Mouse (Mus musculus) induced T-regulatory cell, adult 2 months (primary cell): ENCODE results near the gene Dlgap4.

ENCODE experiments used
- DNase-seq: peaks from one replicate; pipeline ENCODE4 v3.0.0-alpha.2; 2012; ENCODE audit warnings: low read depth

Gene Dlgap4

DNA sequence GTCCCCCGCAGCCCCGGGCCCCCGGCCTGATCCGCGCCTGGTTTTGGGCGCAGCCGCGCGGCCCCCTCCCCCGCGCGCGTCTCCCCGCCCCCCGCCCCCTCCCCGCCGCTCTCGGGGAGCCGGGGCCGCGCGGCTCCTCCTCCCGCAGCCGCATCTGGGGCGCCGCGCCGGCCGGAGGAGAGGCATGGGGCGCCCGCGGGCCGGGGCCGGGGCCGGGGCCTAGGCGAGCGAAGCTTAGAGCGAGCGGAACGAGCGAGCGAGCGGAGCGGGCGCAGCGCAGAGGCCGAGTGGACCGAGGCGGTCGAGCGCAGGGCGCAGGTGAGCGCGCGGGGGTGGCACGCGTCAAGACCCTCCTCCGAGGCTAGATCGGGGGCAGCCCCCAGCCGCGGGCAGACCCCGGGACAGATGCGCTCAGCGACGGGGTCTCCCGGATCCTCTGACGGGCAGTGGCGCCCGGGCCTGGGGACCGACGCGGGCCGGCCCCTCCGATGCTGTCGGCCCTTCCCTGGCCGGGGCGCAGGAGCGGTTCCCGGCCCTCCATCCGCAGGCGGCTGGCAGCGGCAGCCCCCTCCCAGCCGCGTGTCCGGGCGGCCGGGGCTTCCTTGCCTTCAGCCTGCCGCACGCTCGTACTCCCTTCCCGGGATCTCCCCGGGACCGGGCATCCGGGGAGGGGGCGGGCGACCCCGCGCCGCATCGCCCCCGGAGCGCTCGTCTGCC lies at the start of gene Dlgap4:
Gene Dlgap4, plus strand, starts transcription at position 165 of the 717 bp plus-strand sequence.
- peak; percentile 3 for DNase-seq

DNA sequence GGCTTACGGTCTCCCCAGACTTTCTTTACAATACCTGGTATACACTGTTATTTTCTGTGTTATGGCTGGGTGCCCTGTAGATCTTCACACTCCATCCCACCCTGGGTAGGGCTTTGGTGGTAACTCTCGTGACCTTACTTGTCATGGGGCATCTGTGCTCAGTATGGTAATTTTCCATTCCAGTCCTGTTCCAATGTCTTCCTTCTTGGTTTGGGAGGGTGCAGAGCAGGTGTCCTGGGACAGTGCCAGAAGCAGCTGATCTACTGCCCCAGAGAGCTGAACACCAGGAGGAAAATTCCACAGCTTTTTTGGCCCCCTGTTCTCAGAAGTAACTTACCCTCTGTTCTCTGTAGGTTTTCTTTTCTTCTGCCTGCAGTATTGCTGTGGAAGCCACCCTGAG lies 47.0 kb upstream of the Dlgap4 start:
- DNase-seq: no peak

DNA sequence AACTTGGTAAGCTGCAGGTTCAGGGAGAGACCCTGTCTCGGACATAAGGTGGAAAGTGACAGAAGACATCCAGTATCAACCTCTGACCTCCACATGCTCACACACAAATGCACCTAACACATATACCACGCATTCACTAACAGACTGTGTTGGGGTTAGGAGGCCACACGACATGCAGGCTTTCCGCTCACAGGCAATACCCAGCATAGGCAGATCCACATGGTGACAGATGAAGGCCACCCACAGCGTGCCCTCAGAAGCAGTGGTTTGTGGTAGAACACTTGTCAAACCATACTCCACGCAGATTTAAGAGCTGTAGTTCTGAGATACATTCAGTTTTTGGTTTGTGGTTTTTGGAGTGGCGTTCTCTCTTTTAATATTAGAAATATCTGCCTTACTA lies 44.9 kb upstream of the Dlgap4 start:
- DNase-seq: no peak

DNA sequence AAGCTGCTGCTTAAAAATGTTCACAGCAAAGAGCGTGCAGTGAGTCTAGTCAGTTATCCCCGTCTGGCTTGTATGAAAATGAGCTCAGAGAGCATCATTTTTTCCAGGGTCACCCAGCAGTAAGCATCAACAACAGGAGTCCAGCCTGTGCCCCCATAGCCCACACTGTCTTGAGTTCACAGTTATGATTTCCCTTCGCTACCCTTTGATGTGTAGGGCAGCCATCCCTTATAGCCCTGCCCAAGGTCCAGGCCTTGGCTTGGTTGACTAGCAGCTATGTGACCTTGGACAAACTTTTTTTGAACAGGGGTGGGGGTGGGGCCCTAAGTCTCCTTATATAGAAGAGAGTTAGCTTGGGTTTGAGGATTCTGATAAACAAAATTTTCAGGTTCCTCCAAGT lies 44.2 kb upstream of the Dlgap4 start:
- DNase-seq: no peak

DNA sequence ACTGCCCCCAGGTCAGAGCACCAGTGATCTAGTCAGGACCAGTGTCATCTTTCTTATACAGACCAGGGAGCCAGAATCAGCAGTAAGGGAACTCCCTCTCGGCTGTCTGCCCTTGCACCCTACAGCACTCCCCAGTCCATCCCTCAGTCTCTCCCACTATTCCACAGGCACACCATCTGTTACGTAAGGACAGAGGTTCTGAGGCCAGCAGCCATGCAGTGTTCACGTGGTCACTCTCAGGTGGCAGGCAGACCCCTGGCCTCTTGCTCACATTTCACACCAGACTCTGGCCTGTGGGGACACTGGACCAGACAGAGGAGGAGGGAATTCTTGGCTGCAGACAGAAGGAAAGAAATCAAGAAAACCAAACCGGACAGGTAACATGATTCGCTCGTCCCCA lies 42.0 kb upstream of the Dlgap4 start:
- DNase-seq: no peak

DNA sequence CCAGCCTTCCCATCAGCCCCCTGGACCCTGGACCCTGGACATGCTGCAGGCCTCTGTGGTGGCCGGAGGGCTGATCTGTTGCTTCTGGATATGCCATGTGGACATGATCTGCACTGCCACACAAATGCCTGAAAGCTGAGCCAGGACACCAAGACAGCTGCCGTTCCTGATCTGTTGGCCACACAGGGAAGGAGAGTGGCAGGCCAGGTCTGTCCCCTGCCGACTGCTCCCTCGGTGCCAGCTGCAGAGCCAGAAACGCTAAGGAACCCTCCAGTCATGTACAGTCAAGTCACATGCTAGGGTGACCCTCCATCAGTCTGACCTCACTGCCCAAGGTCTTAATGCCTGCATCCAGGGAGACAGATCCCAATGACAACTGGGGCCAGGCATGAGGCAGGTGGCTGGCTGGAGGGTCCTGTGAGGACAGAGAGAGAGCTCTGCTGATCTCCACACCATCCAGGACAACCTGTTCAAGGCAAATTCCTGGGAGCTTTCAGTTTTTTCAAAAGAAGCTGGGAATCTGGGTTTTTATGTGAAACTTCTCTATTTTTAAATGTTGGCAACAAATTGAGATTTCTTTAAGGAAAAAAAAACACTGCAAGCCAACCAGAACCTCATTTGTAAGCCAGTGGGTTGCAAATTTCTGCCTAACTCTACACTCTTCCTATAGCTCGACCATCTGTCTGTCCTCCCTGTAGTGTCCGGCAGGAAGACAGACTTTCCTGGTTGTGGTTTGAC lies 36.5 kb upstream of the Dlgap4 start:
- DNase-seq: no peak

DNA sequence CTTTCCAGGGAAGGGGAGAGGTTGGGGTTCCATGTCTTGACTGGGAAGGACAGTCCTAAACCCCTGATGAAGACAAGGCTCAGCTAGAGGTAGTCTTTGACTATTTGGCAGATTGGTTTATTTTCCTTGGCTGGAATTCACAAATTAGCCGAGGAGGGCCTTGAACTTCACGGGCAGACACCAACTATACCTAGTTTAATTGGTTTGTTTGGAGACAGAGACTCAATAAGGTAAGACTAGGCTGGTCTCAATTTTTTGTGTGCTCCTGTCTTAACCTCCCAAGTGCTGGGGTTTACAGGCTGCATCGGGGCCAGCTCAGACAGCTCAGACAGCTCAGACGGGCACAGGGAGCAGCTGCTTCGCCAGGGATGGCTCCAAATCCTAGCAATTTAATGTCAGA lies 33.0 kb upstream of the Dlgap4 start:
- no peak for DNase-seq

DNA sequence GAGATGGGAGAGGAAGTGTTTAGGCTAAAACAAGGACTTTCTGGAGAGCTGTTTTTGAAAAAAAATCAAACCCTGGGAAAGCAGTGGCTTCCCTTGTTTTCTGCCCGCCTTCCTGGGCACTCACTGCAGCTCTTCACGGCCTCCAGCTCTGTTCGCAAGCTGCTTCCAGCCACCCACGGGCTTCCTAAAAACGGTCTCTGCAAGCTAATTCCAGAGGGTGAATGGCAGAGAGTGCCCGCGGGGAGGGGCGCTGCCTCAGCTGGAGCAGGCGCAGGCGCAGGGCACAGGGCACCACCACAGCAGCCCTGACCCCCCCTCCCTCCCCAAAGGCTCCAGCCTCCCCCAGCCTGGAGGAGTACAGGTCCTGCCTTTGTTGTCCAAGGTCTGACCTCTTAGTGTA lies 32.3 kb upstream of the Dlgap4 start:
- DNase-seq: no peak

DNA sequence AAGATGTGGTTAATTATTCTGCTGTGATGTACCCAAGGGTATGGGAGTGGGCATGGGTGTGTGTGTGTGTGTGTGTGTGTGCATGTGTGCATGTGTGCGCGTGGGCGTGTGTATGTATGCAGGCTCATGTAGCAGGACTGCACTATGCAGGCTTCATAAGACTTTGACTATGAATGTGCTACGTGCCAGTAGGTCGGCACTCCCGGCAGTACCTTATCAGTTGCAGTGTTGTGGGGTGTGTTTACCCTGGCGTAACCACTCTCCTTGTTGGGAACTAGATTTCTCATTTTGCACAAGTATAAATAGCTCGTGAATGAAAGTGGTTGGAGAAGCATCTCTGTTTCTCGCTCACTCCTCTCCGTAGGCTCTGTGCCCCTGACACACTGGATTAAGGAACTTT lies 30.6 kb upstream of the Dlgap4 start:
- DNase-seq: no peak

DNA sequence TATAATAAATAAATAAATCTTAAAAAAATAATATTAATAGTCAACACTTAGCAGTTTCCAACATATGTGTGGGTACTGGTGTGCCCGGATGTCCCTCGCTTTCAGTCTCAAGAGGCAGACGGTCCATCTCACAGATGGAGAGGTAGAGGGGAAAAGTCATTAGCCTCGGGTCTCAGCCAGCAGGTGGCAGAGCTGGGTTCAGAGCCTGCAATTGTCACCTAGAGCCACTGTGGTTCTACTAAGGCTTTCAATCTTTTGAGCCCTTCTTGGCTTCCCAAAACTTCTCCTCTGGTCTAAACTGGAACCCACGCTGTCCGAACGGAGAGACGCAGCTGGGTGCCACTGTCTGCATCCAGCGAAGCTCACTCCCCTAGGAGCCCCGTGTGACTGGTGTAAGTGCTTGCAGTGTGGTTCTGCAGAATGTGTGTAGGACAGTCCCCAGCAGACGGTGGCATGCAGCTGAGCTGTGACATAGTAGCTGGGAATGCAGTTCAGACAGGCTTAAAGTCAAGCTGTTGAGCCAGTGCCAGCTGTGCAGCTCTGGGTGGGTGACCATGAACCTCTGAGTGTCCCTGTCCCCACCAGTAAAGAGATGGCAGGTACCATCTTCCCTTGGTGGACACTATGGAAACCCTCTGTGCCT lies 29.2 kb upstream of the Dlgap4 start:
- DNase-seq: peak; percentile 33

DNA sequence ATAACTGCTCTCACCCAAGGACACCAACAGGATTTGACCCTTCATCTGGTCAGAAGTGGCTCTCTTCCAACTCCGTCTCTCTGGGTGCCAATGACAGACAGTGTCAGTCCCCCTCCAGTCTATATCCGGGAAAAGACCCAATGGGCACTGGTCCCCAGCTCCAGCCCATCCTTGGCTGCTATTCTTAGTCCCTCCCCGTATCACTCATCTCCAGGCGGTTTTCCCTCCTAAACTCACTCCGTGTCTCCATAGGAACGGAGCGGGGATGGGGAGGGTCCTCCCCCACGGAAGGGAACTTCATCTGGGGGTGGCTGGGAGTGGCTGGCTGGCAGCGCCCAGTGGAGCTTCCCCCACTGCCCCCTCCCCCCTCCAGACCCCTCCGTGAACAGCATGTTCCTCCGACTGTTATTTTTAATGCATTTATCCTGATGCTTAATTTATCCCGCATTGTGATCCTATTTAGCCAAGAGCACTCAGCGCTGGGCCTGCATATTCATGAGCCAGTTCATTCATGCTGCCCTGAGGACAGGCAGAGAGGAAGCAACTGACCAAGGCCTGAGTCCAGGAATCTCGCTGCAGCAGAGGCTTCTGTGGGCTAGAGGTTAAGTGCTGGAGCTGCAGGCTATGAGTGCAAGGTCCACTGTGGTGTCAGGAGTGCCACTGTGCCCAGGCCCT lies 28.6 kb upstream of the Dlgap4 start:
- no peak for DNase-seq

DNA sequence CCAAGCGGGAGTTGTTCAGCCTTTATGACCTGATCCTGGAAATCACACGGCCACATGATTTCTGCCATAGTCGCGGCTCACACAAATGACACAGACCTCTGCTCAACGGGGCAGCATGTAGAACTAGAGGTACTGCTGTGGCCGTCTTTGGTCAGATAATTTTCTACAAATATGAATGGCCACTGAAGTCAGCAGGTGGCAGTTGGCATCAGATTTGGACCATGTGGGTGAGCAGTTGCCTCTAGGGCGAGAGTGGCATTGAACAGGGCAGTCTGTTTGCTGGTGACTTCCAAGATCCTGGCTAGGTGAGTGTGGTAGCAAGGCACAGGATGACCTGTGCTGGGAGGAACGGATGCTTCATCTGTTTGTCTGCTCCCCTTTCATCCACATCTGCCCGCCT lies 24.0 kb upstream of the Dlgap4 start:
- no peak for DNase-seq

DNA sequence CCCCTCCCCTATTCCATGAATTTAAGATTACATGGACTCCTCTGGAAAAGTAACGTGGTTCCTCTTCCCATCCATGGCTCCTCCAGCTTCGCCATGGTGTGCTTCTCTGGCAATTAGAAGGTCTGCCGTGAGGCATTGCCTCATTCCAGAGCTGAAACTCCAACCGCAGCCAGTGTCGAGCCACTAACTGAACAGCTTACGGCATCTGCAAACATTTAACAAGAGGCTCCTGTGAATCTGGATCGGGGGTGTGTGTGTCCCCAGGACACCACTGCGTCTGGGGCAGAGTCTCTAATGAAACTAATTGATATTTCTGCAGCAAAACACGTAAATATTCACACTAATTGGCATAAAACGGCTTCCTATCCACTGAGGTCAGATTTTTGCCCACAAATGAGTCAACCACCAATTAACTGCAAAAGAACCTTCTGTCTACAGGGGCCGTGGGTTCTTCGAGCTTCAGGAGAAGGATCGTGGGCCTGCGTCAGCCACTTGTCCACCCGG lies 18.5 kb upstream of the Dlgap4 start:
- DNase-seq: no peak

DNA sequence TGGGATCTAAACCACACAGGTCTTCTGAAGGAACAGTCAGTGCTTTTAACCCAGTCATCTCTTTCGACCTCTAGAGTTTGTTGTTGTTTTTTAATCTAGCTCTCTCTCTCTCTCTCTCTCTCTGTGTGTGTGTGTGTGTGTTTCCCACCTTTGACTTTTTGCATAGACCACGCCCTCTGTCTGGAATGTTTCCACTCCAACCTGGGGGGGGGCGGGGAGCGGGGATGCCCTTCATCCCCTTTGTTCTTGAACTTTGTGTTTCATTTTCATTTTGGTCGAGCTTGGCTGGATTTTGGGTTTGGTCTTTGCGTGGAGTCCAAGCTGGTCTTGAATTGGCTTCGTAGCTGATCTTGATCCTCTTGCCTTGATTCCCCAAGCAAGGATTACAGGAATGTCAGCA lies 10.9 kb upstream of the Dlgap4 start:
- DNase-seq: no peak

DNA sequence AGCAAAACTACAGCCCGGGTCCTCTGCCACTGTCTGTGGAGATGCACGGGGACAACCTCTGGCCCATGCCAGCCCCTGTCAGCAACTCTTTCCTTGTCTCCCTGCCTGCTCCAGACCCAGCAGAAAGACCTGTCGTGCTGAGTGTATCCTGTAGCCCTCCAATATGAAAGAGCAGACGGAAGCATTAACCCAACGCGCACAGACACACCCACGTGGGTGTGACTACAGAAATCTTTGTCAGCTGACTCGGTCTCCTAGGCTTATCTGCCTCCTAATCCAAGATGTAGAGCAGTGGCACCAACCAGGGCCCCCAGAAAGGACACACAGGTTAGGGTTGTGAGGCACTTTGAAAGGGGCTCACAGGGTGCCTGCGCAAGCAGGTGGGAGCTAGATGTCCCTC lies 9.8 kb upstream of the Dlgap4 start:
- DNase-seq: no peak

DNA sequence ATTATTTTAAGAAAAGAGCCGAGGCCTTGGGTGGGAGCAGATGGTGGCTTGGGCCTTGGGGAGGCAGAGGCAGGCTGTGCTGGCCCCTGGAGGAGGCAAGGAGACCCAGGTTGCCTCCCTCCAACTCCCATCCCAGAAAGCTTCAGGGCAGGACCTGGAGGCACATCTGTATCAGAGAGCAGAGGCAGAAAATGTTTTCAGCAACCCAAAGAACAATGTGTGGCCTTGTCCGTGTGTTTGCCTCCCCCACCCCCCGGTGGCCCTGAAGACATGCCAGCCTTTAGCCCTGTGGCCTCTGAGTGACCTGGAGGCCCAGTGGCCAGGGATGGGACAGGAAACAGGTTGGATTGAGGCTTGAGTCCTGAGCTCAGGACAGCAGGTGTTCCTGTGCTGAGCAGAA lies 8.4 kb upstream of the Dlgap4 start:
- DNase-seq: no peak

DNA sequence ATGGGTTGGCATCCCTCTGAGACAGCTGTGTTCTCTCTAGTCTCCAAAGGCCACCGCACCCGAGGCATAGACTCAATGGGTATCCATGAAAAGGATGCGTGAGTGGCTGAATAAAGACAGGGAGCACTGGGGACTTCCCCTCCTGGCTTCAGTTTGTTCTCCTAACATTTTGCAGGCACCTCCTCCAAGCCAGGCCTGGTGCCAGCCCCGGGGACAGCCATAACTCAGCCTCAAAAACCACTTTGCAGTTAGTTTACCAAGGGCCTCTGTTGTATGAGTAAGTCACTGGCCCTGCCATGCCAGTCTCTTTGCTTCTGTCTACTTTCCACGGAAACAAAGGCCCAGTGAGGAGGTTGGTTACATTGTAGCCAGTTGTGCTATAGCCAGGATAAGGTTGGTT lies 7.5 kb upstream of the Dlgap4 start:
- DNase-seq: no peak

DNA sequence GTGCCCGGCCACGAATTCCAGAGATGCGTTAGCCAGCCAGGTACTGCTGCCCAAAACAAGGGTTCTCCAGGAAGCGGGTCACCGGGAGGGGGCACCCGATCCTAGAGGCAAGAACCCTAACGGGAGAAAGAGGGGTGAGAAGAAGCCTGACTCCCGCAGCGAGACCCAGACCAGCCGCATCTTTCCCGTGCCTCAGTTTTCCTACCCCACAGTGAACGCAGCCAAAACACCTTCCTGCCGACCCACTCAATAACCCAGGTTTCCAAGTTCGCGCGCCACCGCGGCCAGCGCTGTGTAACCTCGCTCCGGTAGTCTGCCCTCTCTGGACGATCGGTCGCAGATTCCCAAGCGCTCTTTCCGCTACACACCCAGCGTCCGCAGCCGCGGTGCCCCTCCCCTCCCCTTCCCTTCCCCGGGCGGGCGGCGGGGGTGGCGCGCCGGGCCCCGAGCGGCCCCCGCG lies 394 bp upstream of the Dlgap4 start:
- peak; percentile 4 for DNase-seq

DNA sequence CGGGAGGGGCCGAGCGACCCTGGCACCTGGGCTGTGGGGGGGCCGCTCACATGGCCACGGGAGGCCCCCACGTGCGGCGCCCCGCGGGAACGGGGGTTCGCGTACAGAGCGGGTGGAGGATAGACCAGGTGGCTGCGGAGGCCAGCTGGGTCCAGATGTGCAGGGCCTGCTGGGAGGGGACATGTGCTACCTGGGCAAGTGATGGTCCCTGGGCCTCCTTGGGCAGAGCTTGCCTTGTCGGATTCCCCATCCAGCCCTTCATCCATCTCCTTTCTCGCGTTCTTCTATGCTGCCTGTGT lies 702 bp downstream of the Dlgap4 start:
- no peak for DNase-seq

DNA sequence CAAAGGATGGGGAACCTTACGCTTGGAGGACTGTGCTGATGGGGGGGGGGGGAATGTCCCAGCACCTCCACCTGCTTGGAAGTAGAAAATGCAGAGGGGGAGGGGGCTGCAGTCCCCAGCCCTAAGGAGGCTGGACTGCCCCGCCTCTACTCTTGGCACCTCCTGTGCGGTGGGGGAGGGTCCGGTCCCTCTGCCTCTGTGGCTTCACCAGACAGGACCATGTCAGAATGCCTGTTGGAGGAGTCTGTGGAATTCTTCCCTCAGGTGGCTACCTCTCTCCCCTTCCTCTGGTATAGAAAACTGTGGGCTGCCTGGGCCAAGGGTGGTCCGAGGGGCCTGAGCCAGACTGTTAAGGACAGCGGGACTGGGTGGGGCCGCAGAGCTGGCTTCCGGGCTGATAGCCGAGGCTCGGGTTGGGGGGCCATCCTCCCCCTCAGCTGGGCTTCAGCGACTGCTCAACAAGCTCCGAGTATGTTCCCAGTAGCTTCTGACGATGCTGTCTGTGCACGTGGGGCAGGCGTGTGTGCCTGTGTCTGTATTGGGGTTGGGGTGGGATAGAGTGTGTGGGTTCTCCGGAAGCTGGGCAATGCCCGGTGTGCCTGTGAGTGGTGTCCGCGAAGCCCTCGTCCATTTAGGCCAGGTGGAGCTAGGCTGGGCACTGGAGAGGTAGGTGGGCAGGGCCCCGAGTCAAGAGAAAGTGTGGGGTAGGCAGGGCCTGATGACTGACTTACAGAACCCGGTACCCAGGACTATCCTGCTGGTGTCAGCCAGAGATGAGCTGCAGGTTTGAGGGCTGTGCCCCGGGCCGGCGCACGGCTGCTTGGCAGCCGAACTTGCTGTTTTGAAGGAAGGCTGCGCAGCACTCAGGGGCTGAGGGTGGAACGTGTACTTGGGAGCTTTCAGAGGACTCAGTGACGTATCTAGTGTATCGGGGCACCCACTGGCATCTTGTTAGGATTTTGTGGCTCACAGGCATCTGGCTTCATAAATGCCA lies 1.5 kb downstream of the Dlgap4 start:
- DNase-seq: no peak

DNA sequence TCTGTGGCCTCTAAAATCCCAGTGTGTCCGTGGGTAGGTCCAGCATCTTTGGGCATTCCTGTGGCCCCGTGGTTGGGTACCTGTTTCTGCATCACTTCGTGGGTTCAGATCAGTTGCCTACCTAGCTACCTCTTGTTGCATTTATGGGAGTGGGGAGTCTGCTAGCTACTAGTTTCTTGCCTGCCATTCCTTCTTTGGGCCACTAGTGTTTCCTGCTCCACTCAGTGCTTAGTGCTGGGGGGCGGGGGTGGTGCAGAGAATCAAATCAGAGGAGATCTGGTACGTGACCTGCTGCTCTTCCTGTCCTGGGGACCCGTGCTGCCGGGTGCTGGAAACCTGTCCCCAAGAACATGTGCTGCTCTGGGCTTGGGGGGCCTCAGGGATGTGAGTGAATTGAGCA lies 3.0 kb downstream of the Dlgap4 start:
- no peak for DNase-seq
